Mouse (Mus musculus): ENCODE results near the gene Csta1.
"Not testable (repeated sequence)": the region's sequence is repeated elsewhere in the genome, so short reads cannot be mapped to it uniquely, and the experiment has no call there.

The Csta1 gene

GRCm38 (mm10) chr16:36131141-36131540 lies at the start of gene Csta1:
Csta1 (minus strand) TSS chr16:36131241.
- DNase-seq = no peak

DNA sequence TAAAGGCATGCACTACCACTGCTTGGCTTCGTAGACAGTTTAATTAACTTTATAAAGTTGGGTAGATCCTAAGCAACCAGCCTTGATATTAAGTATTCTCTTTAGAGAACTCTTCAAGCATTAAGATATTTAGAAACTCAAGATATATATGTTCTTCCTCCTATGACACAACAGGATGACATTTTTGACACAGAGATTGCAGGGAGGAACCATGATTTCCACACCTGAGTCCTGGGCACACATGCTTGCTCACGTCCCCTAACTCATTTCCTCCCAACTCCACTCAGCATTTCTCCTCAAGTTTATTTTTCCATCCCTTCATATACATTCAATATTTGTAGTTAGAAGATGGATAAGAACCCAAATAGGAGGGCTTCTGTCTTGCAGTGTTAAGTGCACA lies 48.9 kb upstream of the Csta1 start:
- no peak for DNase-seq

DNA sequence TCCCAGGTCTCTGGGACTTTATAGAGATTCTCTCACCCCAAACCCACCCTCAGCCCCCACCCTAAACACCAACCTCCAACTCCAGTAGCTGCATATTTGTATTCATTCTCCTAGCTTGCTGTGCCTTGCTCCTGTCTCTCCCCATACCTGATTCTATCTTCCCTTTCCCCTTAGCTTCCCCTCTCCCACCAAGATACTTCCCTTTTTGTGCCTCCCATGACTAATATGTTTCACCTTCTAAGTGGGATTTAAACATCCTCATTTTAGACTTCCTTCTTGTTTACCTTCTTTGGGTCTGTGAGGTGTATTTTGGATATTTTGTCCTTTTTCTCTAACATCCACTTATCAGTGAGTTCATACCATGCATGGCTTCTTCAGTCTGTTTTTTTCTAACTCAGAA lies 45.1 kb upstream of the Csta1 start:
- no peak for DNase-seq

DNA sequence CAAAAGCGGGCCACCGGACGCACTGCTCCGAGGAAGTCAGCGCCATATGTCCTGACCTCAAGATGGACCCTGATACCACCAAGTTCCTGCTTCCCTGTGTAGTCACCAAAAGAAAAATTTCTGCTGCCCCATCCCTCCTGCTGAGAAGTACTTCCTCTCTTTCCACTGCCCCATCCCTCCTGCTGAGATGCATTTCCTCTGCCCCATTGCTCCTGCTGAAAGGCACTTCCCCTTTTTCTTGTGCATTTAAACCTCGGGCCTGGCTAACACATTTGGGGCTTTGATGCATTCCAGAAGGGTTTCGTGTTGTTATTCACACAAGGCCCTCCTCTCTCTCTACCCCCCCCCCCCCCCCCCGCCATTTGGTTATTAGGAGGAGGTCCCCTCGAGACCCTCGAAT lies 36.8 kb upstream of the Csta1 start:
- DNase-seq = not testable (repeated sequence)

DNA sequence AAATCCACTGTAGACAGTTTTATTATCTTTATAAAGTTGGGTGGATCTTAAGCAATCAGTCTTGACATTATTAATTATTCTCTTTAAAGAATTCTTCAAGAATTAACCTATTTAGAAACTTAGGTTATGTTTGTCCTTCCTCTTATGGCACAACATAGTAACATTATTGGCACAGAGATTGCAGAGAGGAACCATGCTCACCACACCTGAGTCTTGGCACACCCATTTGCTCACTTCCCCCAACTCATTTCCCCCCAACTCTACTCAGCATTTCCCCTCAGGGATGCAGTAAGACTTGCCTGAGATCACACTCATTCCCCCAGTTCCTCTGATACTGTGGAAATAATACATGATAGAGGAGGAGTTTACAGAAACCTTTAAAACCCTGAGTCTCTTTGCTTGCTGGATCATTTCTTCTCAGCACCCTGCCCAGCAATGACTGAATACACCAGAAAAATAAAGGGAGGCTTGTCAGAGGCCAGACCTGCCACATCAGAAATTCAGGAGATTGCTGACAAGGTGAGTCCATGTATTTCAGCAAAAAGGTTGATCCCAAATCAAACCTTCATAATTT lies 25.4 kb upstream of the Csta1 start, which contains the start of gene Stfa2l1:
Gene Stfa2l1, plus strand, starts transcription at position 410 of the 574 bp plus-strand sequence.
- no peak for DNase-seq

- no peak for DNase-seq
These were observed 7.2 kb upstream of the Csta1 start for GRCm38 (mm10) chr16:36138201-36138600.

DNA sequence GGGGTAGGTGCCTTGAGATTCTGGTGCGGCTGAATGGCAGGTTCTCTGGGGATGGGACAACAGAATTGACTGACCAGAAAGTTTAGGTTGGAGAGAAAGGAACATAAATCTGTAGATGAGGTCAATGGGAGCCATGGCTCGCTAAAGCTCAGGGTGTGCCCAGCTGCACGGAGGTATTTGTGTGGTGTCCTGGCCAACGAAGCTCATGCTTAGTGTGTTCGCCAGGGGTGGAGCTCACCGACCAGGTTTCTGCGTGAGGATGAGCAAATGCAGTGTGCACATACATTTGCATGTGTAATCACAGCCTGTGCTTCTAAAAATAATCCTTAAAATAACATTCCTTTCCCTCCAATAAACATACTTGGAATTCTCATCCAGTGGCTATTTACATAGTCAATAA lies 2.9 kb downstream of the Csta1 start:
- no peak for DNase-seq

GRCm38 (mm10) chr16:36115751-36116150 lies 15.3 kb downstream of the Csta1 start:
- not testable (repeated sequence) for DNase-seq

GRCm38 (mm10) chr16:36111486-36111885 lies 19.6 kb downstream of the Csta1 start:
- not testable (repeated sequence) for DNase-seq

DNA sequence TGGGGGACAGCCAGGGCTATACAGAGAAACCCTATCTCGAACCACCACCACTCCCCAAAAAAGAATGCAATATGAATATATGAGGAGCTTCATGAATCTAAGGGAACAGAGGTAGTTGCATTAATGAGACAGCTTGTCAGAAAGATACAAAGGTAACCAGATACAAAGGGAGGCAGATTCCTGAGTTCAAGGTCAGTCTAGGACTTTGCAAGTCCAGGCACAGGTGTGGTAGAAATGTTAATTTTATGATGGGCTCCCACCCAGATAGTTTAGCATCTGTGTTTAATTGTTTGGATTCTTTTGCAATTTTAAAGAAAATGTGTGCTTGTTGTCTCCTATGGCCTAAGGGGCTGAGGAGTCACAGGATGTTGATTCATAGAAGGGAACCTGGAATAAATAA lies 28.8 kb downstream of the Csta1 start:
- no peak for DNase-seq

GRCm38 (mm10) chr16:36101526-36101925 lies 29.5 kb downstream of the Csta1 start:
- DNase-seq = no peak

DNA sequence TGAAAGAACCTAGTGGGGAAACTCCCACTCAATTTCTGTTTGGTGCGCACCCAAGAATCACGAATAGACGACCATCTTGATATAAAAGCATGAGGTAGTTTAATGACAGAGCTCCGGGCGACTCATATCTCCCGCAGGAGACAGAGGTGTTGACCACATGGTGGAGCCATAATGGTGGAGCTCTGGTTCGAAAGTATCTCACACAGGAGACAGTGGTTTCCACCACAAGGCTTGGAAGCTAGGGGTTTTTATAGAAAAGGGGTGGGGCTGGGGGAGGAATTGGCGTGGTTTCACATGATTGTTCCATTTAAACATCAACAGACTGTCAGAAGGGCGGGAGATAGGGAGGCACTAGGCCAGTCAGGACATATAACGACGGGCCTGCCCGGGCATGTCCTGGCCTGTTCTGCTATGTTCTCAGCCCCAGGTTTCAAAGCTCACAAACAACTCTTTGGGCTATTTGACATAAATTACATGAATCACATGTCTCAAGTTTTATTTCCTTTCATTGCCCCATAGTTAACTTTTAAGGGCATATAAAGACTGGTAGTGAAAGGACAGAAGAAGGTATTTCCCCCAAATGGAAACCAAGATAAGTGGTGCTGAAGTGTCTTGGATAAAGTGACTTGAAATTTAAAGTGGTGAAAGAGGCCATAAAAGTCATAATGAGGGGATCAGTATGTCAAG lies 33.1 kb downstream of the Csta1 start:
- not testable (repeated sequence) for DNase-seq

DNA sequence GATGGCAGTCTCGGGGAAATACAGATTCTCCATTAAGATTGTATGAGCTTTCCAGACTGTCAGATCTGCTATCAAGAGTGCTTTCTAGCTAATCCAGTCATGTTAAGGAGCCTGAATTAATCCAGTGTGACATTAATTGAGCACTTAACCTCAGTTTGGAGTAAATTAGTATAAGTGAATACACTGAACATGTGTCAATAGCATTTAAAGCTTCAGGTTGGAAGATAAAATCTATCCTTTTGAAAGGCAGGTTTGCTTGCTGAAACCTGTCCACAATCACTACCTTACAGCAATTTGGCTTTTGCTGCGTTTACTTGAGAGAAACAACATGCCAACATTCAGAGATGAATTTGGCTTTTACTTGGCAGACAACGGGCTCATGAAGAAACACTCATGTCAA lies 37.0 kb downstream of the Csta1 start:
- DNase-seq = no peak

DNA sequence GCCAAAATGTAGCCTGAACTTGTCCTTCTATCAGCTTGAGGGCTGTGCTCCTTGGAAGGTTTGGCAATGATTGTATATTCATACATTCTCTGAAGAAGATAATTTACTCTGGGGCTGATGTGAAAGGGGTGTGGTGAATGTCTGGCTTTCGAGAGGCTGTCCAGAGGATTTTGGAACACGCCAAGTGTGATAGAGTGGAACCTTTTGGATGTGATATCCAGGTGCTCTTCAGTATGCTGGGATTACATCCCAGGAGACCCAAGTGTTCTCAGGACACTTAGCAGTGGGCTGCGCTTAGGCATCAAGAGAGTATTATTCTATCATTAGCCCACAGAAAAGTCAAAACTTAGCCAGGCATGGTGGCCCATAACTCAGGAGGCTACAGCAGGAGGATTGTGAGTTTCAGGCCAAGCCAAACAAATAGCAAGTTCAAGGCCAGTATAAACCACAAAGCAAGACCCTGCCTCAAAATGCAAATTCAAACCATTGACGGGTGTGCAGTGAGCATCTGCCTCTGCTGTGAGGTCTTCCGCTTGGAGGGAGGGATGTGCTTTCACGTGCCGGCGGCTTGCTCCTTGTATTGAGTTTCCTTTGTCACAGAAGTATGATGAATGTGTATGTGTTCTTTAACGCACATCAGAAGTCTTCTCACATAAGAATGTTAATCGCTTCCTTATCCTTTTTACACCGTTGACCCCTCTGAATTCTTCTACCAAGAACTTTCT lies 40.1 kb downstream of the Csta1 start:
- DNase-seq = no peak

GRCm38 (mm10) chr16:36089850-36090616 lies 41.0 kb downstream of the Csta1 start:
- DNase-seq = no peak

DNA sequence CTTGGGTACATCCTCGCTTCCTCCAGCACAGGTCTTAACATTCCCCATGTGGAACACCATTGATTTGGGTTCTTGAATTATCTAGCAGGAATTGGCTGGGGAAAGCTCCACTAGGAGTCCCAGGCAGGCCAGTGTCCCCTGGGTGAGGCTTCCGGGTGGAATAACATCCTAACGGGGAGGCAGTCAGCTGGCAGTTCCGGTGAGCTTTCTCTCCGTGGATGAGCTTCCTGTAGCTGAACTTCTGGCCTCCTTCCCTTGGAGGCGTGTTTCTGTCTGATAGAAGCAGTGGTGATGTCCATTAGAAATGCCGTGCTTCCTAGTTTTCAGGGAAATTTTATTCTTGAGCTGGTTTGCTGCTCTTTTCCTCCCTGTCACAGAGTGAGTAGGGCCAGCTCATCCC lies 42.0 kb downstream of the Csta1 start:
- no peak for DNase-seq

- no peak for DNase-seq
These were observed 43.2 kb downstream of the Csta1 start for GRCm38 (mm10) chr16:36087846-36088245.

GRCm38 (mm10) chr16:36079916-36080315 lies 51.1 kb downstream of the Csta1 start:
- DNase-seq = no peak

DNA sequence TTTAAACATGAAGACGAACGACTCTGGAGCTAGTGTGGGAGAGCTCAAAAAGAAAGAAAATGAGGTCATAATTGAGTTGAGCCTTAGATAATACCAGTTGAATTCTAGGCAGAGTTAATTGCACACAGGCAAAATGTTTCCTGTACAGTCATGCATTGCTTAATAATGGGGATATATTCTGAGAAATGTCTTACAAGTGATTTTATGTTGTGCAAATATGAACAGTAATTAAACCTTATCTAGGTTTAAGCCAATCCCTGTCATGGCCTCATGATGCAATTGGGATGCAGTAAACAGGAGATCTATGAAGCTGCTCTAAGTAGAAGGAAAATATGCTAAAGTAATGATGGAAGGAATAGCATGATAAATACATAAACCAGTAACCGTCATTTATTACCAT lies 56.3 kb downstream of the Csta1 start:
- no peak for DNase-seq

DNA sequence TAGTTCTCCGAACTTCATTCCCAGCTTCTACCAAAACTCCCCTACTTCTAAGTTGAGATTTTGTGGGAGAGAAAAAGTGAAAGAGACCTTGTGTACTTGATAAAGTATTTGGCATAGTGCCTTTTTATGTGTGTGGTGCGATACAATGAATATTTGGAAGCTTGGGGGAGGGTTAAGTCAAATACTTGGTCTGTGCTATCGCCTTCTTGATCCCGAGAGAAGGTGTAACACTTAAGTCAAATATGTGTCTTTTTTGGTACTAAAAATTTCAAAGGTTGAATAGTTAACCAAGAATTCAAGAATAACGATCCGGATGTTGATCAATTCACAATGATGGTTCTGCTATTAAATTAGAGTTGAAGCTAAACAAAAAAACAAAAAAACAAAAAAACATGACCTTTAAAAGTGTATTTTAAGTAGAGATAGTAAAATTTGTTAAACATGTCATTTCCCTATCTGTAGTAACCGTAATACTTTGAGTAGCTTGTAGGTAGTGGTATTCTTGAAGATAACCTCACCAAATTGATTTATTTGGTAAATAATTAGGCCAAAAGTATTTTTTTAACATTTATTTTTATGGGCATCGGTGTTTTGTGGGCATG lies 58.5 kb downstream of the Csta1 start:
- no peak for DNase-seq

DNA sequence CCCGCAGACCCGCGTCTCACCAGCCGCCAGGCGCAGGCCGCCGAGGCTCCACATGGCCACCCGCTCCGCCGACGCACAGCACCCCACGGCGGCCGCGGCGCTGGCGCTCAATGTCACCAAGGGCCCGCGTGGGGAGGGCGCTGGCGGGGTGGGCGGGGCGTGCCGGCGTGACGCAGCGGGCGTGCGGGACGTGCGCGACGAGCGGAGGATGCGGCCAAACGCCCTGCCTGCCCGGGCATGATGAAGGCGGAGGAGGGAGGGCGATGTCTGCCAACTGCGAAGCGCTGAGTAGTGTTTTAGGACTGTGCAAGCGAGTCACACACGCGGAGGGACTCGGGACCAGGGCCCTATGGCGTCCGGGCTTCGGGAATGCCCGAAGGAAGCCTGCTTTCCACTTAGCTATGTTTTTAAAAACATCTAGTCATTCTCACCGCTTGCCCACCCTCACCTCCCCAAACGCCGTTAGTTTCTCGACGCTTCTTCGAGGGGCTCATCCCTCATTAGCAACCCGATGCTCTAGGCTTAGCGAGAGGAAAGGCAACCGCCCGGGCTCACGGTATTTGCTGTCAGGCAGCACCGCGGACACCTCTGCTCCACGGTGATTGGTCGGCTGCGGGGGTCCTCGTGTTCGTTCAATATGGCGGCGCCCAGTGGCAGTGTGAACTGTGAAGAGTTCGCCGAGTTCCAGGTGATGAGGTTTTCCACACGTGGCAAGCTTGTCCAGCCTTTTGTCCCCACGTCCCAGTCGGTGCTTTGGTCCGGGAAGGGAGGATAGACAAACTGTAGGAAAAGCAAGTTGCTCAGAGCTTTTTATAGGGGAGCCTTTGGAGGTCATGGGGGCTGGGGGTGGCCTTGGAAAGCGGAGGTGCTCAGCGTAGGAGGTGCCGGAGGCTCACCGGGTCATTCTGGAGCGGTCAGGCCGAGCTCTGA lies 59.3 kb downstream of the Csta1 start, which contains the start of the genes Fam162a and Ccdc58:
Gene Fam162a, minus strand, starts transcription at position 145 of the 930 bp plus-strand sequence.
Gene Ccdc58, plus strand, starts transcription at position 236 of the 930 bp plus-strand sequence.
- peak; percentile 84 to 90 for DNase-seq
